Mouse (Mus musculus) myocyte (in vitro differentiated cells): ENCODE data around the gene Tmem189. TPM values are rescaled to one million over a fixed set of nuclear protein-coding genes. Genes with fewer than 3 reads are reported as not detected.

Experiments
- H3K27me3 ChIP-seq: one replicate; pipeline ENCODE4 v1.6.1; 2011; ENCODE audit not compliant: control insufficient read depth, insufficient read depth, insufficient read length
- H3K36me3 ChIP-seq: one replicate; pipeline ENCODE4 v1.6.1; 2011; ENCODE audit not compliant: control insufficient read depth, insufficient read depth
- H3K4me2 ChIP-seq: one replicate; pipeline ENCODE4 v1.6.1; 2011; ENCODE audit warnings: low read depth, control low read depth
- H3K4me3 ChIP-seq: one replicate; pipeline ENCODE4 v1.5.1; 2011; ENCODE audit warnings: mild to moderate bottlenecking, control low read depth, moderate library complexity
- H3K79me2 ChIP-seq: one replicate; pipeline ENCODE4 v1.6.1; 2011; ENCODE audit not compliant: control insufficient read depth, insufficient read depth
- H3ac ChIP-seq: one replicate; pipeline ENCODE4 v1.6.1; 2011; ENCODE audit not compliant: control insufficient read depth, insufficient read length
- CEBPB ChIP-seq: IDR thresholded peaks from 2 replicates; pipeline ENCODE4 v1.6.1; 2011; ENCODE audit warnings: mild to moderate bottlenecking, moderate library complexity; ENCODE audit not compliant: poor library complexity, insufficient read depth, severe bottlenecking
- E2F4 ChIP-seq: IDR thresholded peaks from one replicate; pipeline ENCODE4 v1.6.1; 2011; ENCODE audit warnings: mild to moderate bottlenecking, control low read depth, moderate library complexity; ENCODE audit not compliant: insufficient read depth
- MAX ChIP-seq: IDR thresholded peaks from one replicate; pipeline ENCODE4 v1.6.1; 2011; ENCODE audit warnings: low read depth, mild to moderate bottlenecking, control low read depth
- MYOD1 ChIP-seq, 3 experiments: IDR thresholded peaks; one replicate each; pipeline ENCODE4 v1.6.1; 2011; ENCODE audit warnings: control low read depth in 2 of 3, low read depth in 2 of 3, mild to moderate bottlenecking in 2 of 3, moderate library complexity in 1 of 3; ENCODE audit not compliant: insufficient read length in 2 of 3, control insufficient read depth in 1 of 3
- MYOG ChIP-seq, 3 experiments: IDR thresholded peaks; one replicate each; pipeline ENCODE4 v1.6.1; 2011; ENCODE audit warnings: control low read depth in 2 of 3, low read depth in 2 of 3, mild to moderate bottlenecking in 2 of 3; ENCODE audit not compliant: insufficient read length in 2 of 3, control insufficient read depth in 1 of 3, insufficient read depth in 1 of 3
- POLR2A ChIP-seq: IDR thresholded peaks from one replicate; pipeline ENCODE4 v1.6.1; 2011; ENCODE audit warnings: low read depth, mild to moderate bottlenecking, control low read depth, moderate library complexity; ENCODE audit not compliant: insufficient read length
- POLR2AphosphoS2 ChIP-seq: IDR thresholded peaks from one replicate; pipeline ENCODE4 v1.6.1; 2011; ENCODE audit warnings: low read depth, control low read depth; ENCODE audit not compliant: insufficient read length
- REST ChIP-seq: IDR thresholded peaks from one replicate; pipeline ENCODE4 v1.6.1; 2011; ENCODE audit warnings: mild to moderate bottlenecking, control low read depth, moderate library complexity; ENCODE audit not compliant: insufficient read depth, insufficient read length
- SRF ChIP-seq: IDR thresholded peaks from one replicate; pipeline ENCODE4 v1.6.1; 2011; ENCODE audit warnings: low read depth; ENCODE audit not compliant: control insufficient read depth, insufficient read length
- TCF12 ChIP-seq: IDR thresholded peaks from one replicate; pipeline ENCODE4 v1.6.1; 2011; ENCODE audit warnings: mild to moderate bottlenecking, control low read depth; ENCODE audit not compliant: poor library complexity, insufficient read depth, severe bottlenecking
- TCF3 ChIP-seq: IDR thresholded peaks from one replicate; pipeline ENCODE4 v1.6.1; 2011; ENCODE audit warnings: low read depth, control low read depth; ENCODE audit not compliant: insufficient read length
- USF1 ChIP-seq: IDR thresholded peaks from one replicate; pipeline ENCODE4 v1.6.1; 2011; ENCODE audit warnings: low read depth, mild to moderate bottlenecking, control low read depth, moderate library complexity
- polyA plus RNA-seq: library from polyadenylated mRNA; unstranded; fragments of >200 nt; fragmentation: generic; extraction: Trizol; gene quantifications from one replicate; pipeline ENCODE4 v1.2.1, GENCODE M21; 2012; ENCODE audit warnings: missing spikeins

Gene Tmem189
- polyA plus RNA-seq, 1 experiment: 91.9 TPM

- H3K27me3 ChIP-seq: no peaks in the 10 kb centered on the region
- H3K36me3 ChIP-seq: no peaks in the 10 kb centered on the region
- no peak overlapping the region for H3K4me2 ChIP-seq
- H3K79me2 ChIP-seq: no peaks in the 10 kb centered on the region
- TF ChIP-seq MYOG (IDR thresholded peaks at IDR 0.05; ENCODE audit: control insufficient read depth in 1 of 3, insufficient read depth in 1 of 3, insufficient read length in 2 of 3, low read depth in 2 of 3): peak in 1 of 3 experiments; percentile 46
- peak in 2 of 3 experiments; percentile 35 to 62 for TF ChIP-seq MYOD1 (IDR thresholded peaks at IDR 0.05; ENCODE audit: control insufficient read depth in 1 of 3, insufficient read length in 2 of 3, low read depth in 2 of 3)
- no peak for TF ChIP-seq REST
- no peak overlapping the region for H3ac ChIP-seq
- H3K4me3 ChIP-seq: no peak overlapping the region
Measured at GRCm38 (mm10) chr2:167600481-167600995, 89.1 kb downstream of the Tmem189 start.

GRCm38 (mm10) chr2:167599917-167600316 lies 89.7 kb downstream of the Tmem189 start:
- H3K79me2 ChIP-seq: no peaks in the 10 kb centered on the region
- no peaks in the 10 kb centered on the region for H3K36me3 ChIP-seq
- TF ChIP-seq SRF: no peak
- TF ChIP-seq TCF3: no peak
- H3K27me3 ChIP-seq: no peaks in the 10 kb centered on the region
- no peak overlapping the region for H3K4me3 ChIP-seq
- H3K4me2 ChIP-seq: no peak overlapping the region
- no peak overlapping the region for H3ac ChIP-seq

- Histone ChIP-seq H3K4me3 (no peak overlapping the region), H3K4me2 (no peak overlapping the region), H3K27me3 (no peaks in the 10 kb centered on the region), H3K36me3 (no peaks in the 10 kb centered on the region), H3K79me2 (no peaks in the 10 kb centered on the region), H3ac (no peak overlapping the region)
- TF ChIP-seq SRF (no peak), POLR2AphosphoS2 (no peak), TCF12 (no peak), MAX (no peak), USF1 (no peak), MYOD1 (IDR thresholded peaks at IDR 0.05; ENCODE audit: control insufficient read depth in 1 of 3, insufficient read length in 2 of 3, low read depth in 2 of 3) (no peak), E2F4 (no peak), TCF3 (no peak), MYOG (IDR thresholded peaks at IDR 0.05; ENCODE audit: control insufficient read depth in 1 of 3, insufficient read depth in 1 of 3, insufficient read length in 2 of 3, low read depth in 2 of 3) (no peak), REST (no peak), POLR2A (no peak), CEBPB (no peak)
Measured at GRCm38 (mm10) chr2:167599195-167599594, 90.4 kb downstream of the Tmem189 start.

- no peak for TF ChIP-seq MAX
- no peak for TF ChIP-seq MYOG (IDR thresholded peaks at IDR 0.05; ENCODE audit: control insufficient read depth in 1 of 3, insufficient read depth in 1 of 3, insufficient read length in 2 of 3, low read depth in 2 of 3)
- TF ChIP-seq E2F4: no peak
- no peak for TF ChIP-seq MYOD1 (IDR thresholded peaks at IDR 0.05; ENCODE audit: control insufficient read depth in 1 of 3, insufficient read length in 2 of 3, low read depth in 2 of 3)
- TF ChIP-seq REST: no peak
- TF ChIP-seq TCF3: no peak
- no peak for TF ChIP-seq TCF12
- no peak for TF ChIP-seq USF1
- TF ChIP-seq SRF: no peak
- TF ChIP-seq POLR2AphosphoS2: no peak
- no peak for TF ChIP-seq POLR2A
- Histone ChIP-seq H3K4me2 (no peak overlapping the region), H3K27me3 (no peaks in the 10 kb centered on the region), H3K79me2 (no peaks in the 10 kb centered on the region), H3K36me3 (no peaks in the 10 kb centered on the region), H3K4me3 (no peak overlapping the region), H3ac (no peak overlapping the region)
Measured at GRCm38 (mm10) chr2:167597492-167598186, 92.0 kb downstream of the Tmem189 start.

GRCm38 (mm10) chr2:167596726-167597491 lies 92.7 kb downstream of the Tmem189 start:
- Histone ChIP-seq H3K27me3 (no peaks in the 10 kb centered on the region), H3K36me3 (no peaks in the 10 kb centered on the region), H3ac (no peak overlapping the region), H3K4me3 (no peak overlapping the region), H3K4me2 (no peak overlapping the region), H3K79me2 (no peaks in the 10 kb centered on the region)
- TF ChIP-seq CEBPB: no peak
- no peak for TF ChIP-seq E2F4
- no peak for TF ChIP-seq TCF12
- no peak for TF ChIP-seq REST
- no peak for TF ChIP-seq POLR2AphosphoS2
- TF ChIP-seq TCF3: no peak
- TF ChIP-seq SRF: no peak
- no peak for TF ChIP-seq MAX
- TF ChIP-seq MYOD1 (IDR thresholded peaks at IDR 0.05; ENCODE audit: control insufficient read depth in 1 of 3, insufficient read length in 2 of 3, low read depth in 2 of 3): no peak
- no peak for TF ChIP-seq MYOG (IDR thresholded peaks at IDR 0.05; ENCODE audit: control insufficient read depth in 1 of 3, insufficient read depth in 1 of 3, insufficient read length in 2 of 3, low read depth in 2 of 3)
- no peak for TF ChIP-seq POLR2A
- no peak for TF ChIP-seq USF1
